Mouse (Mus musculus) thymus, postnatal 36 days (tissue): ENCODE results near the gene Hc.

ENCODE experiments used
- DNase-seq, 2 experiments: peaks; one replicate each; pipeline ENCODE4 v3.0.0; 2022; ENCODE audit warnings: mixed read lengths in 2 of 2

Gene Hc

GRCm38 (mm10) chr2:35057243-35057642 lies 4.0 kb downstream of the Hc start:
- DNase-seq, result no peak

- no peak for DNase-seq
These were observed 12.4 kb downstream of the Hc start for GRCm38 (mm10) chr2:35048851-35049250.

GRCm38 (mm10) chr2:35044956-35045355 lies 16.3 kb downstream of the Hc start:
- DNase-seq, result peak in 1 of 2 experiments; percentile 26

GRCm38 (mm10) chr2:35038580-35039375 lies 22.5 kb downstream of the Hc start:
- DNase-seq, result no peak

GRCm38 (mm10) chr2:35024646-35025154 lies 36.5 kb downstream of the Hc start:
- DNase-seq, result no peak

- no peak for DNase-seq
These were observed 39.4 kb downstream of the Hc start for GRCm38 (mm10) chr2:35021806-35022205.

GRCm38 (mm10) chr2:35015861-35016260 lies 45.4 kb downstream of the Hc start:
- DNase-seq, result no peak

GRCm38 (mm10) chr2:35011649-35012048 lies 49.6 kb downstream of the Hc start:
- no peak for DNase-seq

- DNase-seq, result no peak
These were observed 62.3 kb downstream of the Hc start for GRCm38 (mm10) chr2:34998956-34999355.

- DNase-seq, result no peak
These were observed 64.7 kb downstream of the Hc start for GRCm38 (mm10) chr2:34996506-34996905.

- DNase-seq, result no peak
These were observed 67.4 kb downstream of the Hc start for GRCm38 (mm10) chr2:34993696-34994356.

GRCm38 (mm10) chr2:34992729-34993695 lies 68.2 kb downstream of the Hc start:
- DNase-seq, result no peak

- DNase-seq, result no peak
These were observed 69.3 kb downstream of the Hc start for GRCm38 (mm10) chr2:34991966-34992365.

GRCm38 (mm10) chr2:34989749-34990148 lies 71.5 kb downstream of the Hc start:
- DNase-seq, result no peak

GRCm38 (mm10) chr2:34987595-34987994 lies 73.6 kb downstream of the Hc start:
- no peak for DNase-seq

GRCm38 (mm10) chr2:34984885-34985284 lies 76.4 kb downstream of the Hc start:
- no peak for DNase-seq

- no peak for DNase-seq
These were observed 78.1 kb downstream of the Hc start for GRCm38 (mm10) chr2:34982906-34983698.

GRCm38 (mm10) chr2:34982096-34982724 lies 79.0 kb downstream of the Hc start:
- DNase-seq, result no peak

- no peak for DNase-seq
These were observed 81.7 kb downstream of the Hc start for GRCm38 (mm10) chr2:34979459-34980011.

GRCm38 (mm10) chr2:34978226-34978625 lies 83.0 kb downstream of the Hc start:
- no peak for DNase-seq
